Mouse (Mus musculus) thymus, postnatal 4 days (tissue): ENCODE measurements at regions not wholly inside any gene's neighbourhood (a gene's known extent, or its start where the extent isn't known, plus 50 kb on each side); places are given as distances from the start of the nearest gene placed in this dataset.

ENCODE experiments used
- DNase-seq: peaks from one replicate; pipeline ENCODE4 v3.0.0; 2021

GRCm38 (mm10) chr11:117036977-117037376 lies 78.0 kb upstream of the Sec14l1 start:
- DNase-seq = no peak

GRCm38 (mm10) chr11:117038282-117039106 lies 76.5 kb upstream of the Sec14l1 start:
- no peak for DNase-seq

GRCm38 (mm10) chr11:117040829-117041228 lies 74.1 kb upstream of the Sec14l1 start:
- no peak for DNase-seq

GRCm38 (mm10) chr11:117042336-117042735 lies 72.6 kb upstream of the Sec14l1 start:
- DNase-seq = no peak

GRCm38 (mm10) chr11:117043524-117043923 lies 71.4 kb upstream of the Sec14l1 start:
- peak; percentile 91 for DNase-seq

- peak; percentile 44 for DNase-seq
These were observed 70.2 kb upstream of the Sec14l1 start for GRCm38 (mm10) chr11:117044731-117045130.

- DNase-seq = no peak
These were observed 68.3 kb upstream of the Sec14l1 start for GRCm38 (mm10) chr11:117046636-117047035.

GRCm38 (mm10) chr11:117047172-117047950 lies 67.6 kb upstream of the Sec14l1 start:
- DNase-seq = no peak

GRCm38 (mm10) chr11:117048911-117049310 lies 66.1 kb upstream of the Sec14l1 start:
- no peak for DNase-seq

- DNase-seq = no peak
These were observed 64.2 kb upstream of the Sec14l1 start for GRCm38 (mm10) chr11:117050788-117051187.

- DNase-seq = peak; percentile 67
These were observed 58.0 kb upstream of the Sec14l1 start for GRCm38 (mm10) chr11:117056958-117057357.

GRCm38 (mm10) chr11:117057451-117057850 lies 57.5 kb upstream of the Sec14l1 start:
- DNase-seq = peak; percentile 69

- no peak for DNase-seq
These were observed 55.8 kb upstream of the Sec14l1 start for GRCm38 (mm10) chr11:117059120-117059519.

- no peak for DNase-seq
These were observed 54.8 kb upstream of the Sec14l1 start for GRCm38 (mm10) chr11:117059981-117060705.

- no peak for DNase-seq
These were observed 54.1 kb upstream of the Sec14l1 start for GRCm38 (mm10) chr11:117060706-117061337.

- no peak for DNase-seq
These were observed 52.0 kb upstream of the Sec14l1 start for GRCm38 (mm10) chr11:117062772-117063499.
